Mouse (Mus musculus) thymus, postnatal 36 days (tissue): ENCODE data around the gene Sox1.

Source experiments
- DNase-seq, 2 experiments: peaks; one replicate each; pipeline ENCODE4 v3.0.0; 2022; ENCODE audit warnings: mixed read lengths in 2 of 2

Gene Sox1

GRCm38 (mm10) chr8:12389801-12390639, 5.1 kb upstream of the Sox1 start:
- DNase-seq = no peak

- DNase-seq = no peak
These were observed 4.3 kb upstream of the Sox1 start for GRCm38 (mm10) chr8:12390640-12391365.

- DNase-seq = no peak
These were observed 3.5 kb upstream of the Sox1 start for GRCm38 (mm10) chr8:12391366-12392250.

GRCm38 (mm10) chr8:12392801-12393200, 2.3 kb upstream of the Sox1 start:
- no peak for DNase-seq

GRCm38 (mm10) chr8:12394385-12395000, 602 bp upstream of the Sox1 start:
- DNase-seq = no peak

DNA sequence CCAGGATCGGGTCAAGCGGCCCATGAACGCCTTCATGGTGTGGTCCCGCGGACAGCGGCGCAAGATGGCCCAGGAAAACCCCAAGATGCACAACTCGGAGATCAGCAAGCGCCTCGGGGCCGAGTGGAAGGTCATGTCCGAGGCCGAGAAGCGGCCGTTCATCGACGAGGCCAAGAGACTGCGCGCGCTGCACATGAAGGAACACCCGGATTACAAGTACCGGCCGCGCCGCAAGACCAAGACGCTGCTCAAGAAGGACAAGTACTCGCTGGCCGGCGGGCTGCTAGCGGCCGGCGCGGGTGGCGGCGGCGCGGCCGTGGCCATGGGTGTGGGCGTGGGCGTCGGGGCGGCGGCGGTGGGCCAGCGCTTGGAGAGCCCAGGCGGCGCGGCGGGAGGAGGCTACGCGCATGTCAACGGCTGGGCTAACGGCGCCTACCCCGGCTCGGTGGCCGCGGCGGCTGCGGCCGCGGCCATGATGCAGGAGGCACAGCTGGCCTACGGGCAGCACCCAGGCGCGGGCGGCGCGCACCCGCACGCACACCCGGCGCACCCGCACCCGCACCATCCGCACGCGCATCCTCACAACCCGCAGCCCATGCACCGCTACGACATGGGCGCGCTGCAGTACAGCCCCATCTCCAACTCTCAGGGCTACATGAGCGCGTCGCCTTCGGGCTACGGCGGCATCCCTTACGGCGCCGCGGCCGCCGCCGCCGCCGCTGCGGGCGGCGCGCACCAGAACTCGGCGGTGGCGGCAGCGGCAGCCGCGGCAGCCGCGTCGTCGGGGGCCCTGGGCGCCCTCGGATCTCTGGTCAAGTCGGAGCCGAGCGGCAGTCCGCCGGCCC, 1.6 kb downstream of the Sox1 start:
- DNase-seq = no peak

DNA sequence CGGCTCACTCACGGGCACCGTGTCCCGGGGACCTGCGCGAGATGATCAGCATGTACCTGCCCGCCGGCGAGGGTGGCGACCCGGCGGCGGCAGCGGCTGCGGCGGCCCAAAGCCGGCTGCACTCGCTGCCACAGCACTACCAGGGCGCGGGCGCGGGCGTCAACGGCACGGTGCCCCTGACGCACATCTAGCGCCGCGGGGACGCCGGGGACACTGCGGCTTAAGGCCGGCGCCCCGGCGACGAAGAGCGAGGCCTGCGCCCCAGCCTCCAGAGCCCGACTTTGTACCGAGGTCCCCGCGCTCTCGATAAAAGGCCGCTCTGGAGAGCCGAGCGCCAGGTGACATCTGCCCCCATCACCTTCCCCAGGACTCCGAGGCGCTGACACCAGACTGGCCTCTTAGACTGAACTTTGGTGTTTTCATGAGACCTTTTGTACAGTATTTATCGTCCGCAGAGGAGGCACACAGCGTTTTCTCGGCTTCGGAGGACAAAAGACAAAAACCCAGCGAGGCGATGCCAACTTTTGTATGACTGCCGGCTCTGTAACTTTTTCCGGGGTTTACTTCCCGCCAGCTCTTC, 2.3 kb downstream of the Sox1 start:
- no peak for DNase-seq

- DNase-seq = no peak
These were observed 3.2 kb downstream of the Sox1 start for GRCm38 (mm10) chr8:12398011-12398945.

DNA sequence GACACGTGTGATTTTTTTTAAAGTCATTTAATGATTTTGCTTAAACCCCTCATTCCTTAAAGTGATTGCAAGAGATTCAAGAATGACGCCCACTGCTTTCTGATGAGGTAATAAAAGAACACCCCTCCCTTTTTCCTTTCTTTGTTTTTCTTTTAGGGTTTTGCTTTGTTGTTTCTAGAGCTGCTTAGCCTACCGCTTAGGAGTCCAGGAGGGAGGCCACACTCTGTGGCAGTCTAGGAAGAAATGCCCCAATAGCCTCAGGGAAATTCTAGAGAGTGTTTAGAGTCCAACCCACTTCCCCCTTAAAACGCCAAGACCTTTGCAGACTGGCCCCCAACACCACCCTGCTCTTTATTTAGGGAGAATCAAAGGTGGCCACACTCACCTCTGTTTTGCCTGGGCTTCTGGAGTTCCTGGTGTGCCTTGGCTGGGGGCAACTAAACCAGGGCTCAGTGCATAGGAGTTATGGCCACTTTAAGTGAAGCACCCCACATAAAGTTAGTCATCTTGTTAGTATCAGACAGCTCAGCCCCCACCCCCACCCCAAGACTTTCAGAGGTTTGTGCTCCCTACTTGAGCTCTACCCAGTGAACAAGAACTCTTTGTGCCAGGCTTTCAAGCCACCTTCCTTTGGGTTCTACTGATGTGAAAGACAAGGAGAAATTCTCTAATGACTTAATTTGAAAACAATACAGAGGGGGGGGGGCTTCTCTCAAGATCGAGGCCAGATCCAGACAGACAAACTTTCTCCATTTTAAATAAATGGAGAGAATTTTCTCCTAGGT, 4.5 kb downstream of the Sox1 start:
- no peak for DNase-seq

- no peak for DNase-seq
These were observed 5.7 kb downstream of the Sox1 start for GRCm38 (mm10) chr8:12400611-12401390.

GRCm38 (mm10) chr8:12401391-12402270, 6.5 kb downstream of the Sox1 start:
- no peak for DNase-seq

- no peak for DNase-seq
These were observed 7.6 kb downstream of the Sox1 start for GRCm38 (mm10) chr8:12402709-12403108.

GRCm38 (mm10) chr8:12408020-12408419, 12.9 kb downstream of the Sox1 start:
- no peak for DNase-seq

- DNase-seq = no peak
These were observed 14.9 kb downstream of the Sox1 start for GRCm38 (mm10) chr8:12409976-12410375.

DNA sequence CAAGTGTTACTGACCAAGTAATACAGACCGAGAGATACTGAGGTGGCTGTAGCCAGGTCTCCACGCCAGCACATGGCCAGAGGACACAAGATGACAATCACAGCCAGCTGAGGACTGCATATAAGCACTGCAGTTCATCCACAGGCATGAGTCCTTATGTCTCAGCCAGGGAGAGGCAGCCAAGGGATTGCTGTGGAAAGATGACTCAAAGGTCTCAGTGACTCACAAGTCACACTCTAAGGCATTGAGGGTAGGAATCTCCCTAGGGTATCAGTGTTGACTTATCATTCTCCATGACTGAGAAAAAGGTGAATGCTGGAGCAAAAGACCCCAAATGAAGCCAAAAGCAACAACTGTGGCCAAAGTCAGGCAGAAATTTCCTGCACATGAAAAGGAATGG, 22.0 kb downstream of the Sox1 start:
- DNase-seq = no peak

GRCm38 (mm10) chr8:12420537-12420936, 25.4 kb downstream of the Sox1 start:
- no peak for DNase-seq

DNA sequence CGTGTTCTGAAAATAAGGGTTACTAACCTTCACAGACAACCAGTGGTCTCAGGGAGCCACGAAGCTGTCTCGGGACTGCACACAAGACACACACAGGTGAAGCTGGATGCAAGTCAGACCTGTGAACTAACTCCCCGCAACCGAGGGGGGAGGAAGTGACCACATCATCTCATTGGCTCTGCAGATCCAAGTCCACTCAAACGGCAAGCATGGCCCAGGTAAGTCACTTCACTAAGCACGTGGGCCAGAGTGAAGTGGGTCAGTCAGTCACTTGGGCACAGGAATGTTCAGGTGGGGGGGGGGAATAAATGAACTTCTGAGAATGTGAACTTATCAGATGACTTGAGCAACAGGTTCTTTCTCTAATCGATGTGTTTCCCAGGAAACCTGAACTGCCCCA, 30.8 kb downstream of the Sox1 start:
- no peak for DNase-seq
